Mouse (Mus musculus): ENCODE results near the gene Nfe2. TPM values are rescaled to one million over a fixed set of nuclear protein-coding genes. Genes with fewer than 3 reads are reported as not detected.

The Nfe2 gene
- polyA plus RNA-seq, 1 experiment from 2014 or later, result 10.5 TPM

DNA sequence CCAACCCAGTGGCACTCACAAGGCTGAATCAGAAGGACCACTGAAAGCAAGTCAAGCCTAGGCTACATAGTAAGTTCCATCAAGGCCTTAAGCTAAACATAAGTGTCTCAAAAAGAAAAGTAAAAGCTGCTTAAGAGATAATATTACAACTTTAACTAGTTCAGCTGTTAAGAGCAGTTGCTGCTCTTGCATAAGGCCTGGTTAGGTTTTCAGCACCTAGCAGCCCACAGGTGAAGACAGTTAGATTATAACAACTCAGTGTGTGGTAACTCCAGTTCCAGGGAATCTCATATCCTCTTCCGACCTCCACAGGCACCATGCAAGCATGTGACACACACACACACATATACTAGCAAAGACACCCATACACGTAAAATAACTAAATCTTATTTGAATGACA is 30.6 kb downstream of the Nfe2 start:
- DNase-seq (ENCODE audit: low spot score), result no peak
- H3K4me1 ChIP-seq (ENCODE audit: insufficient read depth, low read depth, low read length), result peaks cover 3% of the 10 kb centered on the region; the same call in 1 of the 2 replicates
- no peak overlapping the region for H3K9ac ChIP-seq (replicated peaks; ENCODE audit: low read depth)
- no peak overlapping the region for H3K4me3 ChIP-seq (ENCODE audit: low read depth, low read length)
- H3K27ac ChIP-seq (ENCODE audit: low read length), result peak overlapping the region; percentile 20; the same call in 1 of the 2 replicates
- WGBS, result 65% methylated on average over 2 of the region's 2 CpGs
- no peaks in the 10 kb centered on the region for H3K9me3 ChIP-seq (ENCODE audit: low read length)
- TF ChIP-seq EP300 (IDR thresholded peaks at IDR 0.05) (no peak), CTCF (IDR thresholded peaks at IDR 0.05) (no peak)
- no peak for ATAC-seq
- no peaks in the 10 kb centered on the region for H3K36me3 ChIP-seq (ENCODE audit: insufficient read depth, low read length)
- no peaks in the 10 kb centered on the region for H3K27me3 ChIP-seq (replicated peaks; ENCODE audit: insufficient read depth, low read length)
- no peak overlapping the region for H3K4me2 ChIP-seq (replicated peaks; ENCODE audit: low read depth, low read length)

DNA sequence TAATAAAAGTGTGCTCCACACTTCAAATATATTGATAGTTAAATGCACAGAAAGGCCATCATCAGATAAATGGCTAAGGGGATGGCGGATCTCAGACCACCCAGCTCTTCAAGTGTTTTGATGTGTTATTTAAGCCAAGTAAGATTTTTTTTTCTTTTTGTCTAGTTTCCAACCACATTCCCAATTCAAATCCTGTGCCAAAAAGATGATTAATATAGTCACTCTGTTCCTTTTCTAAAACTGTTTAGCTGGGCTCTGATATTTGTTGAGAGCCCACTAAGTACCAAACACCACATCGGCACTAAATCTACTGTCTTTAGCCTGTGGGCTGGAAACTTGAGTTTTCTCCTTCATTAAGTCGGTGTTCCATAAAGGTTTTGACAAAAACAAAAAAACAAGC is 31.2 kb downstream of the Nfe2 start:
- Histone ChIP-seq H3K27me3 (replicated peaks; ENCODE audit: insufficient read depth, low read length) (no peaks in the 10 kb centered on the region), H3K4me2 (replicated peaks; ENCODE audit: low read depth, low read length) (no peak overlapping the region), H3K36me3 (ENCODE audit: insufficient read depth, low read length) (no peaks in the 10 kb centered on the region), H3K4me1 (ENCODE audit: insufficient read depth, low read depth, low read length) (peaks cover 3% of the 10 kb centered on the region; the same call in 1 of the 2 replicates), H3K27ac (ENCODE audit: low read length) (peak overlapping the region; percentile 20; the same call in 1 of the 2 replicates), H3K4me3 (ENCODE audit: low read depth, low read length) (no peak overlapping the region), H3K9me3 (ENCODE audit: low read length) (no peaks in the 10 kb centered on the region), H3K9ac (replicated peaks; ENCODE audit: low read depth) (no peak overlapping the region)
- WGBS, result 73% methylated on average over 3 of the region's 3 CpGs
- TF ChIP-seq EP300 (IDR thresholded peaks at IDR 0.05), result no peak
- TF ChIP-seq CTCF (IDR thresholded peaks at IDR 0.05), result no peak
- DNase-seq (ENCODE audit: low spot score) (no peak), ATAC-seq (no peak)

DNA sequence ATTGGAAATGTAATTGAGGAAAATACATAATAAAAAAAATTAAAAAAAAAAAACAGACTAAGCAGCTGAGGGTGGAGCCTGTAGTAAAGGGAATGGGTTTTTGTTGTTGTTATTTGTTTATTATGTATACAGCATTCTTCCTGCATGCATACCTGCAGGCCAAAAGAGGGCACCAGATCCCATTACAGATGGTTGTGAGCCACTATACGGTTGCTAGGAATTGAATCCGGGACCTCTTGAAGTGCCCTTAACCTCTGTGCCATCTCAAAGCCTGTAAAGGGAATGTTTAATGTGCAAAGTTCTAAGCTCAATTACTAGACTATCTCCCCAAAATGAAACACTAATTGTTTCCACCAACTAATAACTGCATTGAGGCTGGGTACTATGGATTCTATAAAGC is 34.0 kb downstream of the Nfe2 start:
- Histone ChIP-seq H3K4me3 (ENCODE audit: low read depth, low read length) (no peak overlapping the region), H3K9ac (replicated peaks; ENCODE audit: low read depth) (no peak overlapping the region), H3K27ac (ENCODE audit: low read length) (no peak overlapping the region), H3K9me3 (ENCODE audit: low read length) (no peaks in the 10 kb centered on the region), H3K27me3 (replicated peaks; ENCODE audit: insufficient read depth, low read length) (no peaks in the 10 kb centered on the region), H3K4me2 (replicated peaks; ENCODE audit: low read depth, low read length) (no peak overlapping the region), H3K4me1 (ENCODE audit: insufficient read depth, low read depth, low read length) (peaks cover 3% of the 10 kb centered on the region; the same call in 1 of the 2 replicates), H3K36me3 (ENCODE audit: insufficient read depth, low read length) (no peaks in the 10 kb centered on the region)
- DNase-seq (ENCODE audit: low spot score) (no peak), ATAC-seq (no peak)
- peak; percentile 14; the same call in 1 of the 2 replicates for TF ChIP-seq CTCF (IDR thresholded peaks at IDR 0.05)
- TF ChIP-seq EP300 (IDR thresholded peaks at IDR 0.05), result no peak
- WGBS, result 79% methylated on average over 2 of the region's 2 CpGs

GRCm38 (mm10) chr15:103221386-103221785 is 36.8 kb downstream of the Nfe2 start:
- Histone ChIP-seq H3K36me3 (ENCODE audit: insufficient read depth, low read length) (no peaks in the 10 kb centered on the region), H3K9me3 (ENCODE audit: low read length) (no peaks in the 10 kb centered on the region), H3K4me2 (replicated peaks; ENCODE audit: low read depth, low read length) (no peak overlapping the region; the same call in 1 of the 2 replicates), H3K27ac (ENCODE audit: low read length) (peak overlapping the region; percentile 69; the same call in 1 of the 2 replicates), H3K9ac (replicated peaks; ENCODE audit: low read depth) (no peak overlapping the region), H3K27me3 (replicated peaks; ENCODE audit: insufficient read depth, low read length) (no peaks in the 10 kb centered on the region), H3K4me1 (ENCODE audit: insufficient read depth, low read depth, low read length) (no peaks in the 10 kb centered on the region; the same call in 1 of the 2 replicates), H3K4me3 (ENCODE audit: low read depth, low read length) (no peak overlapping the region)
- WGBS, result 88% methylated on average over 1 of the region's 1 CpGs
- no peak for TF ChIP-seq EP300 (IDR thresholded peaks at IDR 0.05)
- no peak for TF ChIP-seq CTCF (IDR thresholded peaks at IDR 0.05)
- peak; percentile 32 for DNase-seq (ENCODE audit: low spot score)
- ATAC-seq, result peak; percentile 23; the same call in 1 of the 2 replicates

GRCm38 (mm10) chr15:103220785-103221184 is 37.4 kb downstream of the Nfe2 start:
- no peak overlapping the region for H3K4me3 ChIP-seq (ENCODE audit: low read depth, low read length)
- H3K4me1 ChIP-seq (ENCODE audit: insufficient read depth, low read depth, low read length), result peaks cover 3% of the 10 kb centered on the region; the same call in 1 of the 2 replicates
- H3K36me3 ChIP-seq (ENCODE audit: insufficient read depth, low read length), result no peaks in the 10 kb centered on the region
- WGBS, result 18% methylated on average over 3 of the region's 3 CpGs
- H3K9ac ChIP-seq (replicated peaks; ENCODE audit: low read depth), result no peak overlapping the region
- no peaks in the 10 kb centered on the region for H3K9me3 ChIP-seq (ENCODE audit: low read length)
- peak overlapping the region; percentile 69 for H3K27ac ChIP-seq (ENCODE audit: low read length)
- H3K27me3 ChIP-seq (replicated peaks; ENCODE audit: insufficient read depth, low read length), result no peaks in the 10 kb centered on the region
- H3K4me2 ChIP-seq (replicated peaks; ENCODE audit: low read depth, low read length), result no peak overlapping the region; the same call in 1 of the 2 replicates
- DNase-seq (ENCODE audit: low spot score) (peak; percentile 68), ATAC-seq (peak; percentile 40)
- TF ChIP-seq EP300 (IDR thresholded peaks at IDR 0.05) (no peak), CTCF (IDR thresholded peaks at IDR 0.05) (no peak)

DNA sequence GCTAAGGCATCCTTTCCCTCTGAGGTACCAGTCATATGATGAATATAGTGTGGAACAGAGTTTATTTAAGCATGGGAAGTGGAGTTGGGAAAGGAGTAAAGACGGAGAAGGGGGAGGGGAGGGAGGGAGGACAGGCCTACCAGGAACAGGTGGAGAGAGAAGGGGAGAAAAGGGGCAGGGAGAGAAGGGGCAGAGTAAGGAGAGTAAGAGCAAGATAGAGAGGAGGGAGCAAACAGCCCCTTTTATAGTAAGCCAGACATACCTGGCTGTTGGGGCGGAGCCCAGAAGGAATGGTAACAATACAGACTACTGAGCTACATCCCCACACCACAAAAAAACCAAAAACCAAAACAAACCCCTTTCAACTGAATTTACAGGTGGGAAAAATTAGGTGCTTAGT is 42.2 kb downstream of the Nfe2 start:
- DNase-seq (ENCODE audit: low spot score), result peak; percentile 44
- 29% methylated on average over 2 of the region's 2 CpGs for WGBS
- Histone ChIP-seq H3K36me3 (ENCODE audit: insufficient read depth, low read length) (no peaks in the 10 kb centered on the region), H3K4me3 (ENCODE audit: low read depth, low read length) (no peak overlapping the region), H3K27me3 (replicated peaks; ENCODE audit: insufficient read depth, low read length) (no peaks in the 10 kb centered on the region), H3K4me2 (replicated peaks; ENCODE audit: low read depth, low read length) (peak overlapping the region; percentile 55; the same call in 1 of the 2 replicates), H3K9ac (replicated peaks; ENCODE audit: low read depth) (0 out of 2 replicates have a peak overlapping the region, but pooled peaks have one; percentile 41), H3K4me1 (ENCODE audit: insufficient read depth, low read depth, low read length) (peaks cover 10% of the 10 kb centered on the region; the same call in 1 of the 2 replicates), H3K9me3 (ENCODE audit: low read length) (no peaks in the 10 kb centered on the region), H3K27ac (ENCODE audit: low read length) (peak overlapping the region; percentile 87)
- TF ChIP-seq CTCF (IDR thresholded peaks at IDR 0.05) (no peak), EP300 (IDR thresholded peaks at IDR 0.05) (no peak)
- ATAC-seq, result 0 out of 2 replicates have a peak, but pooled peaks have one; percentile 16

Data from lung, postnatal 0 days (tissue).